Mouse (Mus musculus) midbrain, embryonic 11.5 days (tissue): ENCODE measurements around the gene Tubb3. TPM values are rescaled to one million over a fixed set of nuclear protein-coding genes. Genes with fewer than 3 reads are reported as not detected.

ENCODE experiments used
- ATAC-seq: fragments of 200-750 bp; cut with Nextera tagmentation; 2 replicates; pipeline ENCODE4 v1.8.0; 2017; ENCODE audit warnings: moderate TSS enrichment, moderate library complexity; ENCODE audit not compliant: low FRiP score
- DNase-seq: peaks from one replicate; pipeline ENCODE4 v3.0.0; 2015; ENCODE audit warnings: low spot score; ENCODE audit errors: missing footprints
- H3K27ac ChIP-seq: fragments of 300-500 bp; sonication (generic); 2 replicates; pipeline ENCODE4 v1.5.1; 2014; ENCODE audit warnings: low read depth, low read length
- H3K27me3 ChIP-seq: fragments of 300-500 bp; sonication (generic); 2 replicates; pipeline ENCODE4 v1.6.1; 2014; ENCODE audit warnings: mild to moderate bottlenecking, low read length, moderate library complexity, mixed read lengths; ENCODE audit not compliant: control insufficient read depth, insufficient read depth
- H3K36me3 ChIP-seq: fragments of 300-500 bp; sonication (generic); 2 replicates; pipeline ENCODE4 v1.6.1; 2014; ENCODE audit warnings: mild to moderate bottlenecking, low read length, moderate library complexity, mixed read lengths; ENCODE audit not compliant: control insufficient read depth, insufficient read depth
- H3K4me1 ChIP-seq: fragments of 300-500 bp; sonication (generic); 2 replicates; pipeline ENCODE4 v1.6.1; 2014; ENCODE audit warnings: low read length; ENCODE audit not compliant: control insufficient read depth, insufficient read depth
- H3K4me2 ChIP-seq: fragments of 300-500 bp; sonication (generic); 2 replicates; pipeline ENCODE4 v1.6.1; 2014; ENCODE audit warnings: mild to moderate bottlenecking, moderate library complexity
- H3K4me3 ChIP-seq: fragments of 300-500 bp; sonication (generic); 2 replicates; pipeline ENCODE4 v1.5.1; 2014; ENCODE audit warnings: low read depth, low read length
- H3K9ac ChIP-seq: fragments of 300-500 bp; sonication (generic); 2 replicates; pipeline ENCODE4 v1.6.1; 2014; ENCODE audit warnings: low read length
- H3K9me3 ChIP-seq: fragments of 300-500 bp; sonication (generic); 2 replicates; pipeline ENCODE4 v1.6.1; 2016; ENCODE audit warnings: low read length; ENCODE audit not compliant: control insufficient read depth
- WGBS: fragments of 180-500 bp; shearing (Covaris S2); extraction: QIAGEN DNeasy Blood & Tissue Kit; methylation state at CpG from one replicate; pipeline ENCODE4 v1.1.7; 2014; 5-methylcytosine and 5-hydroxymethylcytosine counted together
- polyA plus RNA-seq: library from polyadenylated mRNA; unstranded; fragments of >200 nt; fragmentation: Nextera tagmentation; extraction: Ambion mirVana; gene quantifications from 2 replicates; pipeline ENCODE4 v1.2.1, GENCODE M21; 2014

The Tubb3 gene
- polyA plus RNA-seq, 1 experiment from 2014 or later: 840 TPM

GRCm38 (mm10) chr8:123387801-123388200, 23.4 kb upstream of the Tubb3 start:
- 93% methylated on average over 8 of the region's 8 CpGs for WGBS
- H3K9ac ChIP-seq: no peak overlapping the region
- no peaks in the 10 kb centered on the region for H3K27me3 ChIP-seq
- H3K27ac ChIP-seq: no peak overlapping the region
- no peaks in the 10 kb centered on the region for H3K4me1 ChIP-seq
- H3K36me3 ChIP-seq: peaks cover 22% of the 10 kb centered on the region
- ATAC-seq (no peak), DNase-seq (no peak)
- no peaks in the 10 kb centered on the region for H3K9me3 ChIP-seq
- H3K4me2 ChIP-seq: no peak overlapping the region
- no peak overlapping the region for H3K4me3 ChIP-seq

GRCm38 (mm10) chr8:123389026-123389425, 22.2 kb upstream of the Tubb3 start:
- H3K9me3 ChIP-seq: no peaks in the 10 kb centered on the region
- 96% methylated on average over 7 of the region's 7 CpGs for WGBS
- peaks cover 26% of the 10 kb centered on the region for H3K36me3 ChIP-seq
- H3K27me3 ChIP-seq: no peaks in the 10 kb centered on the region
- no peak for DNase-seq
- H3K4me3 ChIP-seq: no peak overlapping the region
- no peak overlapping the region for H3K27ac ChIP-seq
- ATAC-seq: no peak
- H3K4me2 ChIP-seq: no peak overlapping the region
- H3K9ac ChIP-seq: no peak overlapping the region
- H3K4me1 ChIP-seq: no peaks in the 10 kb centered on the region

DNA sequence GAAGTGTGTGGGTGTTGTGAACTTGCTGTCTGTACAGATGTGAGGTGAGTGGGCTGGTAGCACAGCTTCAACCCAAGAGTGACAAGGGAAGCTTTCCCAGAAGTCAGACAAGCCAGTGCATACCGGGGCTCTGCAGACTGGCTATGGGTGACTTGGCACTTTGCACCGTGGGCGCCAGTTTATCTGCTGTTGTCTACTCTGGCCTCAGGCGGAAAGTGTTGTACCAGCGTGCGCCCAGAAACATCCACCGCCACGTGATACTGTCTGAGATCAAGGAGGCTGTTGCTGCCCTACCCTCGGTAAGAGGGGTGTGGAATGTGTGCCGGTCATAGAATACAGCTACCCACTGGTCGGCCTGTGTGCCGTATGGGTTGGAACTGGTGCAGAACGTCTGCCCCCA, 12.9 kb upstream of the Tubb3 start:
- Histone ChIP-seq H3K27ac (no peak overlapping the region), H3K27me3 (no peaks in the 10 kb centered on the region), H3K9ac (no peak overlapping the region), H3K4me3 (no peak overlapping the region), H3K36me3 (peaks cover 32% of the 10 kb centered on the region), H3K4me1 (no peaks in the 10 kb centered on the region), H3K4me2 (no peak overlapping the region), H3K9me3 (no peaks in the 10 kb centered on the region)
- ATAC-seq (no peak), DNase-seq (no peak)
- WGBS: 96% methylated on average over 13 of the region's 13 CpGs

- H3K27ac ChIP-seq: no peak overlapping the region
- ATAC-seq (no peak), DNase-seq (no peak)
- no peaks in the 10 kb centered on the region for H3K27me3 ChIP-seq
- H3K9me3 ChIP-seq: no peaks in the 10 kb centered on the region
- H3K4me3 ChIP-seq: no peak overlapping the region
- 90% methylated on average over 9 of the region's 9 CpGs for WGBS
- H3K36me3 ChIP-seq: peaks cover 16% of the 10 kb centered on the region
- no peaks in the 10 kb centered on the region; the same call in 1 of the 2 replicates for H3K4me1 ChIP-seq
- no peak overlapping the region for H3K4me2 ChIP-seq
- H3K9ac ChIP-seq: no peak overlapping the region
Observed at GRCm38 (mm10) chr8:123401936-123402335, 9.3 kb upstream of the Tubb3 start.

DNA sequence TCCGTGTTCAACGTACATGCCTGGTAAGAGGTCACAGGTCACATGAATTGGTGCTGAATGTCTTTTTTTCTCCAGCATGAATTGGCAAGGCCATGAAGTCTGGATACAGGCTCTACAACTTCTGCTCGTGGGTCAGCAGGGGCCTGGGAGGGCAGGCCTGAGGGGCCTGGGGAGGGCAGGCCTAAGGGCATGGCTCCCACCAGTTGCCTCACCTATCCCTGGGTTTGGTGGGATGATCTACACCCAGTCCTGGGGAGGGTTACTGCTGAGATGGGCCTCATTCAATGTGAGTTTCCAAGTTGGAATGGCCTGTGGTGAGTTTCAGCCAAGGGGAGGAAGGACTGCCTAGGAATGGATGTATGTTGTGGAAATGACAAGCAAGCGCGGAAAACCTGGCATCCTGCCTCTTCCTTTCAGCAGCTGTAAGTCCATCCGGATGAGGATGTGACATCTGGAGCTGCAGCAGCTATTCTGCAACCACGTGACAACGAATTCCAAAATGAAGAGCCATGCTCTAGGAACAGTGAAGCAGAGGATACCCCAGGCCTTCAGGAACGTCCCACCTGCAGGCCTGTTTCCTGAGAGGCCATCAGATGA, 8.4 kb upstream of the Tubb3 start:
- no peak overlapping the region for H3K9ac ChIP-seq
- DNase-seq (no peak), ATAC-seq (no peak)
- H3K4me2 ChIP-seq: no peak overlapping the region
- no peak overlapping the region for H3K4me3 ChIP-seq
- no peaks in the 10 kb centered on the region; the same call in 1 of the 2 replicates for H3K4me1 ChIP-seq
- no peak overlapping the region for H3K27ac ChIP-seq
- 91% methylated on average over 9 of the region's 9 CpGs for WGBS
- H3K9me3 ChIP-seq: no peaks in the 10 kb centered on the region
- peaks cover 13% of the 10 kb centered on the region for H3K36me3 ChIP-seq
- no peaks in the 10 kb centered on the region for H3K27me3 ChIP-seq

GRCm38 (mm10) chr8:123404521-123404920, 6.7 kb upstream of the Tubb3 start:
- Histone ChIP-seq H3K4me1 (peaks cover 5% of the 10 kb centered on the region), H3K27me3 (0 out of 2 replicates have a peak, but pooled peaks cover 2% of the 10 kb centered on the region), H3K36me3 (peaks cover 8% of the 10 kb centered on the region), H3K27ac (no peak overlapping the region), H3K9ac (no peak overlapping the region), H3K4me3 (no peak overlapping the region), H3K4me2 (no peak overlapping the region), H3K9me3 (no peaks in the 10 kb centered on the region)
- no peak for DNase-seq
- WGBS: 51% methylated on average over 8 of the region's 8 CpGs
- ATAC-seq: no peak

DNA sequence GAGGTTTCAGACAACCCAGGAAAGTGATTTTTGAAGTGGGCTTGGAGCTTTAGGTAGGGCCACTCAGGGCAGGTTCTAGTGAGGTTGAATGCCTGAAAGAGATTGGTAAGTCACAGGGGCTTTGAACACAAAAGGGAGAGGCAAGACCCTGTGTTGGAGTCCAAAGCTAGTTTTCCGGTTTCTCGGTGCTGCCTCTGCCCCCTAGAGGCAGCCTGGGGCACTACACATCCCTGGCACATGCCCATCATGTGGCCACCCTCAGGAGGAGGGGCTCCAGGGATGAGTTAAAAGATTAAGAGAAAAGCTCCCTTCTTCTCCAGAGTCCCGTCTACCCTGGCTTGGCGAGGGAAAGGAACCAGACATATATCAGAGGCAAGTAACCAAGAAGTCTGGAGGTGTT, 4.4 kb upstream of the Tubb3 start, which contains the start of gene Mc1r:
Gene Mc1r, plus strand, starts transcription at position 322 of the 400 bp plus-strand sequence.
- H3K9me3 ChIP-seq: no peaks in the 10 kb centered on the region
- no peaks in the 10 kb centered on the region for H3K36me3 ChIP-seq
- no peak within 1 kb of the TSS for H3K27ac ChIP-seq
- no peak within 1 kb of the TSS; the same call in 1 of the 2 replicates for H3K9ac ChIP-seq
- DNase-seq (peak; percentile 97), ATAC-seq (no peak)
- 9% methylated on average over 4 of the region's 4 CpGs for WGBS
- peaks cover 15% of the 10 kb centered on the region for H3K4me1 ChIP-seq
- no peak within 1 kb of the TSS for H3K4me2 ChIP-seq
- 0 out of 2 replicates have a peak, but pooled peaks cover 2% of the 10 kb centered on the region for H3K27me3 ChIP-seq
- H3K4me3 ChIP-seq: no peak within 1 kb of the TSS

- H3K27ac ChIP-seq: no peak overlapping the region
- H3K4me2 ChIP-seq: no peak overlapping the region
- H3K9me3 ChIP-seq: no peaks in the 10 kb centered on the region
- no peak for ATAC-seq
- WGBS: 91% methylated on average over 13 of the region's 13 CpGs
- no peak overlapping the region for H3K9ac ChIP-seq
- H3K4me1 ChIP-seq: peaks cover 17% of the 10 kb centered on the region
- H3K4me3 ChIP-seq: no peak overlapping the region
- DNase-seq: peak; percentile 56
- H3K36me3 ChIP-seq: no peaks in the 10 kb centered on the region
- 0 out of 2 replicates have a peak, but pooled peaks cover 2% of the 10 kb centered on the region for H3K27me3 ChIP-seq
Observed at GRCm38 (mm10) chr8:123407612-123408011, 3.6 kb upstream of the Tubb3 start.

GRCm38 (mm10) chr8:123408586-123409544, 2.4 kb upstream of the Tubb3 start:
- Histone ChIP-seq H3K4me1 (peaks cover 26% of the 10 kb centered on the region), H3K9me3 (no peaks in the 10 kb centered on the region), H3K9ac (peak overlapping the region; percentile 22; the same call in 1 of the 2 replicates), H3K4me2 (no peak overlapping the region; the same call in 1 of the 2 replicates), H3K27ac (no peak overlapping the region; the same call in 1 of the 2 replicates), H3K27me3 (peaks cover 5% of the 10 kb centered on the region), H3K4me3 (no peak overlapping the region), H3K36me3 (no peaks in the 10 kb centered on the region)
- DNase-seq (peak; percentile 78), ATAC-seq (no peak)
- 83% methylated on average over 9 of the region's 9 CpGs for WGBS
